Mouse (Mus musculus) CD4-positive, CD25-positive, alpha-beta regulatory T cell, adult 4 months (primary cell): Measurements from ENCODE around the gene Gm43302. TPM values are rescaled to one million over a fixed set of nuclear protein-coding genes. Genes with fewer than 3 reads are reported as not detected.
"Not testable (repeated sequence)": the region's sequence is repeated elsewhere in the genome, so short reads cannot be mapped to it uniquely, and the experiment has no call there.

Experiments
- ATAC-seq: one replicate; pipeline ENCODE4 v1.8.0; 2017
- polyA plus RNA-seq, 2 experiments: library from polyadenylated mRNA; unstranded; fragments of 100-300 nt; shearing (Covaris generic); gene quantifications; one replicate each; pipeline ENCODE4 v1.2.1; 2017

Gene Gm43302
- polyA plus RNA-seq: 1 to 10 TPM; 3.1 to 7.1 TPM

DNA sequence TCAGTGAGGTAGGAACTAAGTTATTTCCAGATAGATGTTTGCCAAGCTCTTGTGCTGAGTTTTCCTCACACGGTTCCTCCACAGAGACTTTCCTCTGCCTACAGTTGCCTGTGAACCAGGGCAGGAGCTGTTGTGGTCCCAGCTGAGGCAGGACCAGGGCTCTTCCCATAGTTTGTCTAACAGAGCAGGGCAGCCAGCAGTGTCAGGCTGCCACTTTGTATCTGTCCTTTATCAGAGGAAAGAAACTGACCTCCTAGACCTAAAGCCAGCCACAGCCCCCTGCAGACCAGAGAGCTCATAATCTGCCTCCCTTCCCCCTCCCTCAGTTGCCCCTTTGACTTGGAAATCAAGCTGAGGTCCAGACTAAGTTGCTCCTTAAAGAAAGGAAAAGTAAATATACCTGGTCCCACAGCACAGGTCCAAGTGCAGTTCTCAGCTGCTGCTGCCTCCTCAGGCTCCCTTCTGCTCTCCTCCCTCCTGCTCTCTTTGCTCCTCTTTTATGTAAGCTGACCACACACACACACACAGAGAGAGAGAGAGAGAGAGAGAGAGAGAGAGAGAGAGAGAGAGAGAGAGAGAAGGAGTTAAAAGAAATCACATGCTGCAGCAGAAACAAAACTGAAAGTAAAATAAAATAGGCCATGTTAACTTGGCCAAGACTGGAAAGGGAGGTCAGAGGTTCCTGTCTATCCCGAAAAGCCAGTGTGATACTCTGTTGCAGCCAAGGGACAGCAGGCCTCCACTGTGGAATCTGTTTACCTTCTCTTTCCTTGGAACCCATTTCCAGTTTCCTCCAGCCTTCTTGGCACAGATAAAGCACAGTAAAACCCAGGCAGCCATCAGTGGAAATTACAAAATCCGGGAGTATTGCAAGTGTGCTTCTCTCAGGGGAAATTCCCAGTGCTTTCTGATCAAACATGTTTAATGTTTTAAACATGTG, at the start of gene Gm43302, which contains the start of gene Gbp6:
Gene Gm43302 (minus strand): TSS at position 470 of the 940 bp plus-strand sequence.
Gene Gbp6 (minus strand): TSS at position 473 of the 940 bp plus-strand sequence.
- ATAC-seq: peak; percentile 72

DNA sequence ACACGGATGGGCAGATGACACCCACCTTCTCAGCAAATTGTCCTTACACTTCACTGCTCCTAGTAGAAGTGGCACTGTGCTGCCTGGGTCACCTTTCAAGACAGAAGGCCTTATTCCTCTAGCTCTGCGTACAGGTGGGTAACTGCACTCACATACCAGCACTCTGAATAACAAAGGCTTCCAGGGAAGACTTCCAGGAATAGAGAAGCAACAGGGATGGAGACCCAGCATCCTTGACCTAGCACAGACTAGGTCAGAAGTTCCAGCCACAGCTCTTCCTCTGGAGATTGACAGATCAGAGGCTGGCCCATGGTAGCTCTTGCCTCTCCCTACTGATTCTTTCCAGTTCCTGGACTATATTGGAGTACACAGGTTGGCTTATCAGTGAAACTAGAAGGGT, 47.8 kb upstream of the Gm43302 start:
- ATAC-seq: no peak

DNA sequence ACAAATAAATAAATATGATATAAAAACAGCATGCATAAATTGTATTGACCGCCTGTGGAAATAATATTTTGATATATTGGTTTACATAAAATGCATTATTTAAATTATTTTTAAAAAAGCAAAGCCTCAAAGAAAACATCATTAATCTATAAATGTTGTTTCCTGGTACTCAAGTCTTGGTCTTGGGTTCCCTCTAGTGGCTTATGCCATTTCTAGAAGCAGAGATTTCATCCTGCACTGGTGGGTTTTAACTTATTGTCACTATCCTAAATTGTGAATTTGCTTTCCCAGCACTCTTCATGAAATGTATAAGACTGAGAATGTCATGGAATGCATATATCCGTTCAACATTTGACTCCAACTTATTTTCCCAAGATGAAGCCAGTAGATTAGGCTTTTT, 29.0 kb upstream of the Gm43302 start:
- peak; percentile 85 for ATAC-seq

DNA sequence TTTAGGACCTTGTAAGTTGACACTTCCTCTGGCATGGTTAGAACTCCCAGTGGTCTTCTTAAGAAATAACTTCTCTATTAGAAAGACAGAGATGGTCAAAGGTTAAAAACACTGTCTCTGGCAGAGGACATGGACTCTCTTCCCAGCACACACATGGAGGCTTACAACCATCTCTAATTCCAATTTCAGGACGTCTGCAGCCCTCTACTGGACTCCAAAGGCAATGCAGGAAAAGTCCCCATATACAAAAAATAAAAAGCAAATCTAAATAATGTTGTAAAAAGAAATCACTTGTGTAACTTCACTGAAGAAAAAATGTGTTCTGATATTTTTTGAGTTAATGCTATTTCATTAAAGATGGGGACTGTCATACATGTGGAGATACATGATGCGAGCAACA, 17.4 kb upstream of the Gm43302 start:
- no peak for ATAC-seq

DNA sequence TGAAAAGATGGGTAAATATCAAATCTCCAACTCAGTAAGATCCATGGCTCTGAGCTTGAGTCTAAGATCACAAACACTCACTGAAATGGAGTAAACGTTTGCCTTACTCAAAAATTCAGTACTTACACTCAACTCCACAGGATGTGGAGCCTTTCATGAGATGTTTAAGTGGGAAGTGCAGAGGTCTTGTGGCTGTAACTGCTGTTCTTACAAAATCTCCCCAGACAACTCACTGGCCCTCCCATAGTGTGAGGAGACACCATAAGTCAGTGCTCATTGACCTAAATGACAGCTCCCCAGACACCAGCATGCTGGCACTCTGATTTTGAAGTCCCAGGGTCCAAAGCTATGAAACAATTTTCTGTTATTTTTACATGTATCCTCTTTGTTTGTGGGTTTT, 15.7 kb upstream of the Gm43302 start:
- not testable (repeated sequence) for ATAC-seq

DNA sequence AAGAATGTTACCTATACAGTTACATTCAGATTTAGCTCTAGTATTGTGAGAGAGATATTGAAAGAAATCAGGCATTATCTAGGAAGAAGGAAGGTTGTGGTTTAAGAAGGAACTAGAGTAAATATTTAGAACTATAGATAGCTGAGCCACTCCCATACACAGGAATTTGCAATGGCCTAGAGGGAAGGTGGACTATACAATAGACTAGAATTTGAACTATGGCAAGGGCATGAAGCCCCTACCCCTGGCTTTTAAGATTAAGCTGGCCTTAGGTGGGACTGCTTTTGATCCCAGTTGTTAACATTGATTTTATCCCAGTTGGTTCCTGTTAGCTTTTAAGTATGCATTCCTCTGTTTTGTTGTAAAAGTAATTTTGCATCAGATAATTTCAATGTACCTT, 13.5 kb upstream of the Gm43302 start:
- ATAC-seq: not testable (repeated sequence)

DNA sequence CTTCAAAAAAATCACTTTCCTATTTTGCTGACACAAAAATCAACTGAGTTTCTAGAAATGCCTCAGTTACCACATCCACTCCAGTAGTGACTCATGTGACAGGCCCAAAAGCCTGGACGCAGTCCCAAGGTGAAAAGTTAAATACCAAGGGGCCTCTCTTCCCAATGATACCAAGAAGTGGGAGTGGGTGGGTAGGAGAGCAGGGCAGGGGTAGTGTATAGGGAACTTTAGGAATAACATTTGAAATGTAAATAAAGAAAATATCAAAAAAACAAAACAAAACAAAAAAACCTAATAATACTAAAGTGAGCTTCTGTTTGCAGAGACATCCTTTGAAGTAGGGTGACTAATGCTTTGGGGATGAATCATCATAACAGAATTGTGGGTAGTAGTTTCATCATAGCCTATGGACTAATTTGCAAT, 12.7 kb upstream of the Gm43302 start:
- ATAC-seq: peak; percentile 90

DNA sequence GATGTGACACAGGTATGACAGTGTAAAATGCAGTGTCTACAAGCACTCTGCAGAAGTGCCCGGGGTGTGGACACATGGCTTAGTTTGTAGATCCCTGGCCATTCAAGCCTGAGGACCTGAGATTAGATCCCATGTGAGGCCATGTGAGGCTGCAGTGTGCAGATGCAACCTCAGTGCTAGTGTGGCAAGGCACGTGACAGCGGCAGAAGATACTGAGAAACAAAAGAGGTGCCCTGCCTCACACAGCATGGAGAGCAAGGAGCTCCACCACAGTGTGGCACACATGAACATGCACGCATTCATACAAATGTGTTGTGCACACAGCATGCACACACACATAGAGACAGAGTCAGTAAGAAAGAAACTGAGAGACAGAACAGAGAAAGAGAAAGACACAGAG, 12.2 kb upstream of the Gm43302 start:
- ATAC-seq: peak; percentile 30

DNA sequence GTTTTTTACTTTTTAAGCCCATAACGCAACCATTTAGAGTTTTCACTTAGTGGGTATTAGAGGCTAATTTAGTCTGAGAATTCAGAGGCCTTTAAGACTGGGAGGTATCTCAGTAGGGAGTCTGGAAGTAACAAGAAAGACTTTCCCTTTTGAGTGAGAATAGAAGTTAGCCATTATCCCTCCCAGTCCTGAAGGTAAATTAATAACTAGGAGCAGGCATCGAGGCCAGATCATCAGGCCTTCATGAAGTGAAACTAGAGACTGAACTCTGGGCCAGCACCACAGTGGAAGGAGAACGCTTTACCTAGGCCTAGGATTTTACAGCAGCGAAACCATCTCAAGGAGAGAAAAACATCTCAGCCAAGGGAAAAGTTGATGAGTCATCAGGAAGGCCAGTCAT, 8.5 kb upstream of the Gm43302 start:
- no peak for ATAC-seq

DNA sequence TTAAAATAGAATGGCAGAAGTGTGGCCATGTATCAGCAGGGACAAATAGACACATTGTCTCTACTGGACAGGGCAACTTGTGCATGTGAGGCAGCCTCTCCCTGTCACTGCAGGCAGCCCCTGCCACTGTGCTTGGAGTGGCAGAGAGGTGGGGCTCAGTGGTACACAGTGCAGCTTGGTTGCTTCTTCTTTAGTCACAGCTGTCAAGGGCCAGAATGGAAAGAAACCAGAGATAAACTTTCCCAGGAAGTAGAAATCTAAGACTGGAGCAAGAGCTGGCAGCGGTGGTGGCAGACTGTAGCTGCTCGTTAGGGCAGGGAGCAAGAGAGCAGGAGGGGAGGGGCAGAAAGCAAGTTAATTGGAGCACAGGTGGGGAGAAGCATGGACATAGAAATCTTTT, 8.0 kb upstream of the Gm43302 start:
- ATAC-seq: no peak

DNA sequence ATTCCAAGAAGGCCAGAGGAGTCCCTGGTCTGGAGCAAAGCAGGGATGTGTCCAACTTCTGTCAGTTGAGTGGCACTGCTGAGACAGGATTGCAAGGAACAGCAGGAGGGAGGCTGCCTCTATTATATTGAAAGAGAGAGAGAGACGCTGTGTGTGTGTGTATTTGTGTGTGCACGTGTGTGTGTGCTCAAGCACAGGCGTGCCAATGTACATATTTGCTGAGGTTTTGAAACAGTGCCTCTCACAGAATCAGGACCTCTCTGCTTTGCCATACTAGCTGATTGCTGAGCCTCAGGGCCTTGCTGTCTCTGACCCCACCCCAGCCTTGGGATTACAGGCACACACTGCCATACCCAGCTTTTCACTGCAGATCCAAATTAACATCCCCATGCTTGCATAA, 2.3 kb upstream of the Gm43302 start:
- ATAC-seq: no peak

DNA sequence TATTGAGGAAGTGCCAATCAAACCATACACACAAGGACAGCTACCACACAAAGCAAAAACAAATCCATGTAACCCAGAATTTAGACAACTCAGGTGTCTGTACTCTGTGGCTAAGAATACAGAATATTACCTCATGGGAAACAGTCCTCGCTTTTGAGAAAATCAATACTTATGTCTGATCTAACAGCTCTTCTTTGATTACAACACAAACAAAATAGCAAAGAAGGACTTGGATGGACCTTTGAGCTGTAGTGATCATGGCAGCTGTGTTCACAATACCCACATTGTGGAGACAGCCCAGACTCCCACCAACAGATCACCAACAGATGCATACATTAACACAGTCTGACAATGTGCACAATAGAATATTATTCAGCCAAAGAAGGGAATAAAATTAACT, 1.0 kb downstream of the Gm43302 start:
- no peak for ATAC-seq

DNA sequence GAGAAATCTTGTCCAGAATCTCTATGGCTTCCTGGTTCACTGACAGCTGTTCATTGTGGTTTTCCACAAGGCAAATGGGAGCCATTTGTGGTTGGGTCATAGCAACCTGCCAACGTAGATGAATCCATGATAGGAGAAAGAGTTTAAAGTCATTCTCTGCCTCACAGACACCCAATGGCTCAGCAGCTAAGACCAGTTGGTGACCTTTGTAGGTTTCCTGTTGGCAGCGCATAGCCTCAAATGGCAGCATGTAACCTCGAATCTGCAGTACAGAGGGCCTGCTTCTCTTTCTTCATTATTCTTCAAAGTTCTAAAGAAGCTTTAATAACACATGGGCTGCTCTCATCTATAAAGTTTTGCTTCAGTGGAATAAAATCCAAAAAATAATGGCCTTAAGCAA, 2.6 kb downstream of the Gm43302 start:
- ATAC-seq: not testable (repeated sequence)

DNA sequence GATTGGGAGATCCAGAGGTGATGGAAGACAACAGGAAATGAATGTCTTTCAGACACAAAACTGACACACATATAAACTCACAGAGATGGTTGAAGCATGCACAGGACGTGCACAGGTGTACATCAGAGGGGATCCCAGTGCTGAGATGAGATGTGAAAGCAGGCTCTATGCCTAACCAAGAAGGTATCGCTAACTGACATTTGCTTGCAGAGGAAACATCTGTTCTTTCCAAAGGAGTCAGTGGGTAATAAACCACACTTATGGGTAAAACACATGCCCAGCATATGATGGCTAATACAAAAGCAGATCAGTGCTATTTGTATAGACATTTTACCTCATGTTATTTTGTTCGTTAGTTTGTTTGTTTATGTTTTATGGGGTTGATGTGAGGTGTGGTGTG, 32.8 kb downstream of the Gm43302 start:
- ATAC-seq: not testable (repeated sequence)

DNA sequence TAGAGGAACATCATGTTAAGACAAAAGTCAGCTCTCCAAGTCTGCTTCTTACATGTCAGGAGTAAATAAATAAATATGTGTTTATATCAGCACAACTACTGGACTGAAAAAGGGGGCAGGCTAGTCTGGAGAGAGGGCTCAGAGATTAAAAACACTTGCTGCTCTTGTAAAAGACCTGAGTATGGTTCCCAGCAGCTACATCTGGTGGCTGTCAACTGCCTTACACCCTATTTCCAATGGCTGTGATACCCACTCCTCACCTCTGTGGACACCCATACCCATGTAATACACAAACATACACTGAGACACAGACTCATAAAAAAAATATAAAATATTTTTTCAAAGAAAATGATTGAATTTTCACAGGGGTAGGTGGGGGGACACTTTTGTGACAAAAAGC, 41.0 kb downstream of the Gm43302 start:
- ATAC-seq: peak; percentile 72

DNA sequence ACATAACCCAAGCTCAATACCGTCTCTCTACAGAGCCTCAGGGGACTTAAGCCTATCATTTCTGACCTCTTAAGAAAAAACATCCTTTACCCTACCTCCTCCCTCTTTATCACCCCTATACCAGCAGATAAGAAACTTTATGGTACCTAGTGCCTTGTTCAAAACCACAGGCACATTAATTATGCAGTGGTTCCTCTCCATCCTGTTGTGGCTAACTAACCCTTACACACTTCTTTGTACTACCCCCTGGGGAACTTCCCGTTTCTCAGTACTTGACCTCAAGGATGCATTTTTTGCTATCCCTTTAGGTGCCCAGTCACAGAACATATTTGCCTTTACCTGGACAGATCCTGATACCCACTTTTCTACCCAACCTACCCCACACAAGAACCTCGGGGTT, 48.8 kb downstream of the Gm43302 start:
- ATAC-seq: peak; percentile 72

DNA sequence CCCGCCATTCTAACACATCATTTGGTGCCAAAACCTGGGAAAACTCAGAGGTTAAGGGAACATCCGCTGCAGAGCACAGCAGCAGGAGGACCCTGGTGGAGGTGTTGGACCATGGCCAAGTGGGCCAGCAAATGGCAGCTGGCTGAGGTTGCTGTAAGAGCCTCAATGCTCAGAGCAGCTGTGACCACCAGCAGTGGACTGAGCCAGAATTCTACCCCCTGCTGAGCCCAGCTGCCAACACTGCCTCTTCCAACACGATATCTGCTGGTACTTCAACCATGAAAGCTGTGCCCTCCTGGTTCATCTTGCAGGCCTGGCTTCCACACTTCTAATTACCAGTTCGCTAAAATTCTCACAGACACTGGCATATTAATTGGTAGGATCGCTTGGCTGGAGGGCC, 52.5 kb downstream of the Gm43302 start:
- not testable (repeated sequence) for ATAC-seq

DNA sequence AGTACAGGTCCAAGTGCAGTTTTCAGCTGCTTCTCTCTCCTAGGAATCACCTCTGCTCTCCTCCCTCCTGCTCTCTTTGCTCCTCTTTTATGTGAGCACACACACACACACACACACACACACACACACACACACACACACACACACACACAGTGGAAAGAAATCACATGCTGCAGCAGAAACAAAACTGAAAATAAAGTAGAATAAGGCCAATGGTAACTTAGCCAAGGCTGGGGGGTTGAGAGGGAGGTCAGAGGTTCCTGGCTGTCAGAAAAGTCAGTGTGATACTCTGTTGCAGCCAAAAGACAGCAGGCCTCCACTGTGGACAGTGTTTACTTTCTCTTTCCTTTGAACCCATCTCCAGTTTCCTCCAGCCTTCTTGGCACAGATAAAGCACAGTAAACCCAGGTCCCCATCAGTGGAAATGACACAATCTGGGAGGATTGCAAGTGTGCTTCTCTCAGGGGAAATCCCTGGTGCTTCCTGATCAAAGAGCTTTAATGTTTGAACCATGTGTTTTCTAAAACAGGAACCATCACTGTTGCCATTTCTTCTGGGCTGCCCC, 53.9 kb downstream of the Gm43302 start, which contains the start of gene Gbp10:
Gene Gbp10 (minus strand): TSS at position 51 of the 565 bp plus-strand sequence.
- ATAC-seq: peak; percentile 88

DNA sequence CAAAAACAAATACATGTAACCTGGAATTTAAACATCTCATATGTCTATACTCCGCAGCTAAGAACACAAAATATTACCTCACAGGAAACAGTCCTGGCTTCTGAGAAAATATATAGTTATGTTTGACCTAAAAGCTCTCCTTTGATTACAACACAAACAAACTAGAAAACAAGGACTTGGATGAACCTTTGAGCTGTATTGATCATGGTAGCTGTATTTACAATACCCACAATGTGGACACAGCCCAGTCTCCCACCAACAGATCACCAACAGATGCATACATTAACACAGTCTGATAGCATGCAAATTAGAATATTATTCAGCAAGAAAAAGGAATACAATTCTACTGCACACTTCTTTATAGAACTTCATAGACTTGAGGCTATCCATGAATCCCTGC, 55.1 kb downstream of the Gm43302 start:
- ATAC-seq: not testable (repeated sequence)

DNA sequence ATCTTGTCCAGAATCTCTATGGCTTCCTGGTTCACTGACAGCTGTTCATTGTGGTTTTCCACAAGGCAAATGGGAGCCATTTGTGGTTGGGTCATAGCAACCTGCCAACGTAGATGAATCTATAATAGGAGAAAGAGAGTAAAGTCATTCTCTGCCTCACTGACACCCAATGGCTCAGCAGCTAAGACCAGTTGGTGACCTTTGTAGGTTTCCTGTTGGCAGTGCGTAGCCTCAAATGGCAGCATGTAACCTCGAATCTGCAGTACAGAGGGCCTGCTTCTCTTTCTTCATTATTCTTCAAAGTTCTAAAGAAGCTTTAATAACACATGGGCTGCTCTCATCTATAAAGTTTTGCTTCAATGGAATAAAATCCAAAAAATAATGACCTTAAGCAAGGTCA, 57.5 kb downstream of the Gm43302 start:
- not testable (repeated sequence) for ATAC-seq

DNA sequence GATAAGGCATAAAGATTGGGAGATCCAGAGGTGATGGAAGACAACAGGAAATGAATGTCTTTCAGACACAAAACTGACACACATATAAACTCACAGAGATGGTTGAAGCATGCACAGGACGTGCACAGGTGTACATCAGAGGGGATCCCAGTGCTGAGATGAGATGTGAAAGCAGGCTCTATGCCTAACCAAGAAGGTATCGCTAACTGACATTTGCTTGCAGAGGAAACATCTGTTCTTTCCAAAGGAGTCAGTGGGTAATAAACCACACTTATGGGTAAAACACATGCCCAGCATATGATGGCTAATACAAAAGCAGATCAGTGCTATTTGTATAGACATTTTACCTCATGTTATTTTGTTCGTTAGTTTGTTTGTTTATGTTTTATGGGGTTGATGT, 84.5 kb downstream of the Gm43302 start:
- ATAC-seq: not testable (repeated sequence)

DNA sequence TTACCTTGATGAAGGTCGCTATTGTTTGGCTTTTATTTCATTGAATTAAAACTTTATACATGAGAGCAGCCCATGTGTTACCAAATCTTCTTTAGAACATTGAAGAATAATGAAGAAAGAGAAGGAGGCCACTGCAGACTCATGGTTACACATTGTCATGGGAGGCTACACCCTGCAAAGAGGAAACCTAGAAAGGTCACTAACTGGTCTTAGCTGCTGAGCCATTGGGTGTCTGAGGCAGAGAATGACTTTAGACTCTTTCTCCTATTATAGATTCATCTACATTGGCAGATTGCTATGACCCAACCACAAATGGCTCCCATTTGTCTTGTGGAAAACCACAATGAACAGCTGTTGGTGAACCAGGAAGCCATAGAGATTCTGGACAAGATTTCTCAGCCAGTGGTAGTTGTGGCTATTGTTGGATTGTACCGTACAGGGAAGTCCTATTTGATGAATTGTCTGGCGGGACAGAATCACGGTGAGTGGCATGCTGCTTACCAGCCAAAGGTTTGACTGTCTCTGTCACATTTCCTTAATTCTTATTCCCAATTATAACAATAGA, 92.6 kb downstream of the Gm43302 start:
- not testable (repeated sequence) for ATAC-seq

DNA sequence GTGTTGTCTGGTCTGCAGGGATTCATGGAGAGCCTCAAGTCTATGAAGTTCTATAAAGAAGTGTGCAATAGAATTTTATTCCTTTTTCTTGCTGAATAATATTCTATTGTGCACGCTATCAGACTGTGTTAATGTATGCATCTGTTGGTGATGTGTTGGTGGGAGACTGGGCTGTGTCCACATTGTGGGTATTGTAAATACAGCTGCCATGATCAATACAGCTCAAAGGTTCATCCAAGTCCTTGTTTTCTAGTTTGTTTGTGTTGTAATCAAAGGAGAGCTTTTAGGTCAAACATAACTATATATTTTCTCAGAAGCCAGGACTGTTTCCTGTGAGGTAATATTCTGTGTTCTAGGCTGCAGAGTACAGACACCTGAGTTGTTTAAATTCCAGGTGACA, 94.3 kb downstream of the Gm43302 start:
- ATAC-seq: not testable (repeated sequence)
